ENCODE assay signal across 9 mouse cellular contexts in genomic region chr1:180776494-180776893, GRCm38 (mm10). TPM values are rescaled to one million over a fixed set of nuclear protein-coding genes. Genes with fewer than 3 reads are reported as not detected.
A peak's percentile ranks its signal among the peaks of the same experiment; 100 is the strongest.
DNase-seq lines count a peak whose midpoint lies in the region; ATAC-seq lines count a peak whose summit lies in the region.
"Had no signal": no experiment of that assay in that cellular context is flagged by ENCODE, and none has a peak within 500 bp of the region (broad histone marks: within the 10 kb centered on the region; RNA-seq: fewer than 3 reads in every experiment).

No protein-coding gene starts in this region.

- H3K9me3 ChIP-seq in heart, embryonic 14.5 days (ENCODE audit: control insufficient read depth, low read length): peaks cover 4% of the 10 kb centered on the region
- peaks cover 17% of the 10 kb centered on the region for H3K9me3 ChIP-seq in megakaryocyte, embryonic 14.5 days
- peaks cover 3% of the 10 kb centered on the region; the same call in 1 of the 2 replicates for H3K9me3 ChIP-seq in embryonic facial prominence, embryonic 12.5 days
- peaks cover 4% of the 10 kb centered on the region; the same call in 1 of the 2 replicates for H3K9me3 ChIP-seq in limb, embryonic 13.5 days

- H3K27me3 ChIP-seq in heart, embryonic 14.5 days (ENCODE audit: control insufficient read depth, insufficient read depth, low read length): no peaks in the 10 kb centered on the region
- H3K27me3 ChIP-seq in megakaryocyte, embryonic 14.5 days (replicated peaks): peaks cover 35% of the 10 kb centered on the region
- no peaks in the 10 kb centered on the region for H3K27me3 ChIP-seq in embryonic facial prominence, embryonic 12.5 days
- H3K27me3 ChIP-seq in limb, embryonic 13.5 days: no peaks in the 10 kb centered on the region

- no peak for DNase-seq in heart, postnatal 4 days
- no peak for DNase-seq in layer of hippocampus, adult 9-11 months
- DNase-seq: spleen, adult 18-20 months had no signal

- peak overlapping the region; percentile 13; the same call in 1 of the 2 replicates for H3K4me2 ChIP-seq in heart, embryonic 14.5 days (ENCODE audit: low read length)
- H3K4me2 ChIP-seq in embryonic facial prominence, embryonic 12.5 days (replicated peaks): no peak overlapping the region
- H3K4me2 ChIP-seq in limb, embryonic 13.5 days (replicated peaks): no peak overlapping the region

- no peak for ATAC-seq in heart, embryonic 14.5 days (ENCODE audit: insufficient number of reproducible peaks, insufficient read depth, low FRiP score, low read depth)
- ATAC-seq in megakaryocyte, adult 5-6 weeks (ENCODE audit: poor library complexity, severe bottlenecking): no peak
- no peak for ATAC-seq in embryonic facial prominence, embryonic 12.5 days (ENCODE audit: insufficient number of reproducible peaks, insufficient read depth, low FRiP score, low TSS enrichment)
- no peak for ATAC-seq in limb, embryonic 13.5 days (ENCODE audit: low FRiP score, low read depth)
- ATAC-seq: forebrain, embryonic 16.5 days had no signal

- H3K4me1 ChIP-seq in heart, embryonic 14.5 days (ENCODE audit: control insufficient read depth in 2 of 2, insufficient read depth in 2 of 2, low read length in 2 of 2): peaks cover 18% of the 10 kb centered on the region in 2 experiments
- peaks cover 59% of the 10 kb centered on the region for H3K4me1 ChIP-seq in megakaryocyte, embryonic 14.5 days
- H3K4me1 ChIP-seq in embryonic facial prominence, embryonic 12.5 days: peaks cover 19% of the 10 kb centered on the region; the same call in 1 of the 2 replicates
- peaks cover 20% of the 10 kb centered on the region for H3K4me1 ChIP-seq in limb, embryonic 13.5 days

- H3K27ac ChIP-seq in heart, embryonic 14.5 days (replicated peaks in 1 of 2; ENCODE audit: control insufficient read depth in 1 of 2, insufficient read depth in 1 of 2, low read depth in 2 of 2, low read length in 2 of 2): peak overlapping the region in 1 of 2 experiments; percentile 47; a peak in 2 of 4 replicates
- H3K27ac ChIP-seq in embryonic facial prominence, embryonic 12.5 days: 0 out of 2 replicates have a peak overlapping the region, but pooled peaks have one; percentile 57
- no peak overlapping the region for H3K27ac ChIP-seq in limb, embryonic 13.5 days

- H3K4me3 ChIP-seq in heart, embryonic 14.5 days (ENCODE audit: control insufficient read depth in 1 of 2, insufficient read depth in 1 of 2, low read depth in 1 of 2, low read length in 2 of 2): no peak overlapping the region
- peak overlapping the region; percentile 70 for H3K4me3 ChIP-seq in megakaryocyte, embryonic 14.5 days (replicated peaks)
- no peak overlapping the region for H3K4me3 ChIP-seq in embryonic facial prominence, embryonic 12.5 days
- H3K4me3 ChIP-seq in limb, embryonic 13.5 days: no peak overlapping the region

- no peaks in the 10 kb centered on the region for H3K36me3 ChIP-seq in heart, embryonic 14.5 days (ENCODE audit: control insufficient read depth, insufficient read depth, low read length)
- H3K36me3 ChIP-seq in megakaryocyte, embryonic 14.5 days (replicated peaks; ENCODE audit: low read length): peaks cover 2% of the 10 kb centered on the region
- no peaks in the 10 kb centered on the region for H3K36me3 ChIP-seq in embryonic facial prominence, embryonic 12.5 days
- no peaks in the 10 kb centered on the region for H3K36me3 ChIP-seq in limb, embryonic 13.5 days

- peak overlapping the region; percentile 21; the same call in 1 of the 2 replicates for H3K9ac ChIP-seq in heart, embryonic 14.5 days (ENCODE audit: low read length)
- no peak overlapping the region for H3K9ac ChIP-seq in embryonic facial prominence, embryonic 12.5 days
- peak overlapping the region; percentile 14 for H3K9ac ChIP-seq in limb, embryonic 13.5 days

- WGBS in heart, embryonic 14.5 days: 82% methylated on average over 6 of the region's 6 CpGs
- WGBS in embryonic facial prominence, embryonic 12.5 days: 79% methylated on average over 6 of the region's 6 CpGs
- 86% methylated on average over 6 of the region's 6 CpGs for WGBS in limb, embryonic 13.5 days

RNA-seq across cellular contexts. Expression of gene H3f3a, which starts 37.2 kb away (rescaled TPM):
- 1,749 and 1,827 TPM in 2 replicates for polyA plus RNA-seq in heart, embryonic 14.5 days (2014; fragmentation: Nextera tagmentation; extraction: Ambion mirVana)
- total RNA-seq in heart, postnatal 4 days (2021): 1,000 to 10,000 TPM in 1 of 2 experiments, 100 to 1,000 TPM in 1; 959 to 1,008 TPM
- 752 and 2,061 TPM in 2 replicates for polyA plus RNA-seq in megakaryocyte, embryonic 14.5 days (2012; ENCODE audit: insufficient read depth, low replicate concordance)
- total RNA-seq in megakaryocyte, adult 5-6 weeks (2015): 3,482 and 3,921 TPM in 2 replicates
- total RNA-seq in megakaryocyte, adult 5-6 weeks (2017): 2,689 and 3,338 TPM in 2 replicates
- 3,184 and 3,209 TPM in 2 replicates for polyA plus RNA-seq in embryonic facial prominence, embryonic 12.5 days (2016; fragmentation: Nextera tagmentation; extraction: Ambion mirVana)
- polyA plus RNA-seq in limb, embryonic 13.5 days (2015; fragmentation: Nextera tagmentation; extraction: Ambion mirVana): 3,132 and 3,199 TPM in 2 replicates

RNA-seq across cellular contexts. Expression of gene Acbd3, which starts 50.7 kb away (rescaled TPM):
- 23.7 and 24.6 TPM in 2 replicates for polyA plus RNA-seq in heart, embryonic 14.5 days (2014; fragmentation: Nextera tagmentation; extraction: Ambion mirVana)
- 10 to 100 TPM; 35.8 to 36.5 TPM for total RNA-seq in heart, postnatal 4 days (2021)
- polyA plus RNA-seq in megakaryocyte, embryonic 14.5 days (2012; ENCODE audit: insufficient read depth, low replicate concordance): 1.4 and 3.6 TPM in 2 replicates
- total RNA-seq in megakaryocyte, adult 5-6 weeks (2015): 25.2 and 27.1 TPM in 2 replicates
- 49.8 and 52.4 TPM in 2 replicates for total RNA-seq in megakaryocyte, adult 5-6 weeks (2017)
- 27.8 and 29.2 TPM in 2 replicates for polyA plus RNA-seq in embryonic facial prominence, embryonic 12.5 days (2016; fragmentation: Nextera tagmentation; extraction: Ambion mirVana)
- polyA plus RNA-seq in limb, embryonic 13.5 days (2015; fragmentation: Nextera tagmentation; extraction: Ambion mirVana): 25.0 and 25.4 TPM in 2 replicates
